8 mouse cellular contexts compared by ENCODE assay signal in the genomic region with DNA sequence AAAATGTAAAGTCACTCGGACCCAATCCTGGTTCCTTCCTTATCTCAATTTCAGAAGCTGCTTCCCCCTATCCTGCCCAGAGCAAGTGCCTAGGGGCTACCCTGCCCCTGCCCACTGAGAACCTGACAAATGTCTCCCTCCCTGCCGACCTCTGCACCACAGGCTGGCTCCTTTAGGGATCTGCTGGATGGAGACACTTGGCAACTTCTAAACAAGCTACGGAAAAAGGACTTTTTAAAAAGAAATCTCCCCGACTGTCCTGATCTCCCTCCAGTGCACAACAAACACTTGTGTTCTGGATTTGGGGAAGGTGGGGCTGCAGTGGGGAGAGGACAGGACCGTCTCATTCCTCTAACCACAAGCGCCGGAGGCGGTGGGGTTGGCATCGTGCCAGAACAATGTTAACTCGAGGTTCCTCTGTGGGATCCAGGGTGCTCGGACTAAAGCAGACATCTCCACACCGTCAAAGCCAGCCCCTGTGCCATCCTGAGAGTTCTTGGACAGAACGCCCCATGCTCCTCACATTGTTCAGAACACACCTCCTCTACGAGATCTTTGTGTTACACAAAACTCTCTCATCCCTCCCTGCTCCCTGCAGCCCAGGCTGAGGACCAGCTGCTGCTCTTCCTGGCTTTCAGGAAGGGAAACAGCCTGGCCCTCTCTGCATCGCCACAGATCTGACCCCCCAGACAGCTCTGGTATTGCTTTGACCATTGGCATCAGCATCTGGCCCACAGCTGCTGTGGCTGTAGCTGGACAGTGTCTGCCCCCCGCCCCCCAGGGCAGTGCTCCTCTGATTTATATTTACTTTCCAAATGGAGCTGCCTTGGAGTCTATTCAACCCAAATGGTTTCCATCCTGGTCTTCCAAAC.
DNase-seq lines count a peak whose midpoint lies in the region; ATAC-seq lines count a peak whose summit lies in the region.

No protein-coding gene starts in this region.

- H3K27me3 ChIP-seq in kidney, embryonic 16.5 days (ENCODE audit: insufficient read depth, low read length): no peaks in the 10 kb centered on the region
- H3K27me3 ChIP-seq in forebrain, embryonic 11.5 days (ENCODE audit: control insufficient read depth, insufficient read depth, low read length): no peaks in the 10 kb centered on the region

- 0 out of 2 replicates have a peak overlapping the region, but pooled peaks have one; percentile 2 for H3K4me2 ChIP-seq in kidney, embryonic 16.5 days (replicated peaks; ENCODE audit: low read depth, low read length)
- H3K4me2 ChIP-seq in forebrain, embryonic 11.5 days (ENCODE audit: low read depth, low read length, severe bottlenecking): no peak overlapping the region

- peak; percentile 62 for ATAC-seq in granulocyte monocyte progenitor cell, adult 5-6 weeks (replicated peaks; ENCODE audit: poor library complexity, severe bottlenecking)
- ATAC-seq in kidney, embryonic 16.5 days (ENCODE audit: low FRiP score, low TSS enrichment): peak; percentile 73; the same call in 1 of the 2 replicates
- ATAC-seq in megakaryocyte progenitor cell, adult 5-6 weeks (replicated peaks; ENCODE audit: poor library complexity): peak; percentile 65
- ATAC-seq in forebrain, embryonic 11.5 days (replicated peaks; ENCODE audit: low FRiP score): no peak
- ATAC-seq in erythroblast, adult 5-6 weeks (replicated peaks; ENCODE audit: low FRiP score, poor library complexity, severe bottlenecking): no peak

- WGBS in kidney, embryonic 16.5 days: 48% methylated on average over 16 of the region's 16 CpGs
- WGBS in forebrain, embryonic 11.5 days: 80% methylated on average over 16 of the region's 16 CpGs

- H3K27ac ChIP-seq in kidney, embryonic 16.5 days (ENCODE audit: low read length): peak overlapping the region; percentile 37; the same call in 1 of the 2 replicates
- no peak overlapping the region for H3K27ac ChIP-seq in forebrain, embryonic 11.5 days (ENCODE audit: low read depth, low read length)

- peaks cover 29% of the 10 kb centered on the region for H3K36me3 ChIP-seq in kidney, embryonic 16.5 days (ENCODE audit: insufficient read depth, low read length)
- H3K36me3 ChIP-seq in forebrain, embryonic 11.5 days (ENCODE audit: control insufficient read depth, insufficient read depth, low read length): no peaks in the 10 kb centered on the region

- H3K4me1 ChIP-seq in kidney, embryonic 16.5 days (ENCODE audit: insufficient read depth, low read length): peaks cover 17% of the 10 kb centered on the region
- no peaks in the 10 kb centered on the region for H3K4me1 ChIP-seq in forebrain, embryonic 11.5 days (replicated peaks; ENCODE audit: control insufficient read depth, insufficient read depth, low read length)

- H3K4me3 ChIP-seq in kidney, embryonic 16.5 days (ENCODE audit: low read length): no peak overlapping the region
- H3K4me3 ChIP-seq in forebrain, embryonic 11.5 days (ENCODE audit: low read depth, low read length): no peak overlapping the region

- no peak overlapping the region for H3K9ac ChIP-seq in kidney, embryonic 16.5 days (replicated peaks; ENCODE audit: low read length)
- H3K9ac ChIP-seq in forebrain, embryonic 11.5 days (ENCODE audit: low read length): no peak overlapping the region

- intact Hi-C loops in left cerebral cortex, postnatal 10 days (cut with DNase I): loop anchor here (10.0 kb wide), 1 partner anchor 286 kb away; no protein-coding TSS in a partner anchor

- DNase-seq in left cerebral cortex, postnatal 10 days (ENCODE audit: extremely low spot score in 1 of 2, low spot score in 2 of 2): peak; percentile 45 to 85
- no peak for DNase-seq in left cerebral cortex, adult 11 months (ENCODE audit: low spot score)
- peak; percentile 47 for DNase-seq in embryo, embryonic 10.5 days (ENCODE audit: low spot score)
- DNase-seq in forebrain, embryonic 11.5 days (ENCODE audit: low spot score): no peak

- H3K9me3 ChIP-seq in kidney, embryonic 16.5 days (ENCODE audit: low read length): no peaks in the 10 kb centered on the region
- H3K9me3 ChIP-seq in forebrain, embryonic 11.5 days (ENCODE audit: control insufficient read depth, low read length): no peaks in the 10 kb centered on the region

Comparison
In these comparisons a context has a peak if more than half of its experiments do, and no peak if none do; other contexts are left out.
1. DNase-seq: peak in left cerebral cortex, postnatal 10 days (2 of 2) and embryo, embryonic 10.5 days (single experiment); none in left cerebral cortex, adult 11 months (single experiment) and forebrain, embryonic 11.5 days (single experiment).
2. ATAC-seq: peak in granulocyte monocyte progenitor cell, adult 5-6 weeks (single experiment), kidney, embryonic 16.5 days (single experiment) and megakaryocyte progenitor cell, adult 5-6 weeks (single experiment); none in forebrain, embryonic 11.5 days (single experiment) and erythroblast, adult 5-6 weeks (single experiment).